Mouse (Mus musculus): ENCODE measurements at regions not wholly inside any gene's neighbourhood (a gene's known extent, or its start where the extent isn't known, plus 50 kb on each side); places are given as distances from the start of the nearest gene placed in this dataset.
A peak's percentile ranks its signal among the peaks of the same experiment; 100 is the strongest.

DNA sequence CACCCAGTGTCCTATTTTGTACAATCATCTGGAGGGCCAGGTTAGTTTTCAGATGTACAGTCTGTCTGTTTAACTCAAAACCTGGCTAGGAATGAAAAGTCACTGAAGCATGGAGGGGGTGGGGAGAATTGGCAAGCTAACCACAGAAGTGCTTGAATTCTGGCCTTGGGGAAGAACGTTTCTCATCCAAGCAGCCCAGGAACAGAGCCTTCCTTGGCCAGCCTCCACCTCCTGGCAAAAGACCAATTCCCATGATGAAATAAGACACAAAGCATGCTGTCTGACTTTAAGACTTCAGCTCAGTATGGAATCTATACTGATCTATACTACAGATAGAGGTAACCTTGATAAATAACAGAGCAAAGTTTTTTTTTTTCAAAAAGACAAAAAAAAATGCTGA is 80.3 kb upstream of the Zfp648 start:
- DNase-seq, result no peak

DNA sequence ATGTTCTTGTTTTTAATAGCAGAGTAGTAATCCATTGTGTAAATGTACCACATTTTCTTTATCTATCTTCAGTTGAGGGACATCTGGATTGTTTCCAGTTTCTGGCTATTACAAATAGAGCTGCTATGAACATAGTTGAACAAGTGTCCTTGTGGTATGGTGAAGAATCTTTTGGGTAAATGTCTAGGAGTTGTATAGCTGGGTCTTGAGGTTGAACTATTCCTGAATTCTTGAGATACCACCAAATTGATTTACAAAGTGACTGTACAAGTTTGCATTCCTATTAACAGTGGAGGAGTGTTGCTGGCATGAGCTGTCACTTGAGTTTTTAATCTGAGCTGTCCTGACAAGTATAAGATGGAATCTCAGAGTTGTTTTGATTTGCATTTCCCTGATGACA is 76.0 kb upstream of the Zfp648 start:
- no peak for DNase-seq

DNA sequence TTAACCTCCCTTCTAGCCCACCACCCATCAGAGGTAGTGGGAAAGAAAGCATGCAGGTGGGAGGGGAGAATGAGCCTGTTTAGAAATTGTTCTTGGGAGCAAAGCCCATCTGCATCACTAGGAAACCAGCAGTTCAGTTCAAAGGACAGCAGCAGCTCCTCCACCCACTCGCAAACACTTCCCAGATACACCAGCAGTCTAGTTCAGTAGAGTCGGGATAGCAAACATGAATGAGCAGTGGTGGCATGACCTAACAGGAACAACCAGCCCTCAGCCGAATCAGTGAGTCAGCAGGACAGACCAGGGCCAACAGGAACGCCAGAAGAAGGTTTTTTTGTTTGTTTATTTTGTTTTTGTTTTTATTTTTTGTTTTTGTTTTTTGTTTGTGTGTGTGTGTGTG is 74.5 kb upstream of the Zfp648 start:
- DNase-seq, result no peak

DNA sequence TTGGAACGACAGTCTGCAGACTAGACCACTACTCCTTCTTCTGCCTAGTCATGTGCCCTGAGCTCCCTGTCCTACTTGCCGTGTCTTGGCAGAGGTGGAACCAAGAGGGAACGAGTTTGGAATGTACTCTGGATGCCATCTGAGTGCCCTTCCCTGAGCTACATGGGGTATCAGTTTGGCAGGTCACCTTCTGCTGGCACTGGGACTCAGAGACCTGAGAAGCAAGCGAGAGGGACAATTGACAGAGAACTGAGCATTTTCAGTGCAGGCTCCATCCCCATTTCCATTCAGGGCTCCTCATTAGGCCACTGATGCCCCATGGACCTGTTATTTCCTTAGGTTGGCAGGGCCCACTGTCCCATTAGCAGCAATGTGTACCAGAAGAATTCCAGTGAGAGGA is 61.5 kb upstream of the Zfp648 start:
- no peak for DNase-seq

DNA sequence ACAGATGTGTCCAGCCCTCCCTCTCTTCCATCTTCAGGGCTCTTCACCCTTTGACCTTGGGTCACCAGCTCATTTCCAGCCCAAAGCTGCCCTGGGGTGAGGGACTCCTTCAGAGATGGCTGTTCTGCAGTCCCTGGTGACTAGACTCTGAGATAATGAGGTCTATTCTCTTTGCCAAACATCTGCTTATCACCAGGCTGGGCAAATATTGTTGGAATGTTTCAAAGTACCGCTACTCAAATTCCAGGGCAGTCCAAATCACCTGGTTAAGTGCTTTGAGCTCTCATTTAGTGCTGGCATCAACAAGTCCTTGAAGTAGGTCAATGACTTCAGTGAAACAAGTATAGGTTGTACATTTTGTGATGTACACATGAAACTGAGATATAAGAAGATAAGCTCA is 57.3 kb upstream of the Zfp648 start:
- no peak for DNase-seq

DNA sequence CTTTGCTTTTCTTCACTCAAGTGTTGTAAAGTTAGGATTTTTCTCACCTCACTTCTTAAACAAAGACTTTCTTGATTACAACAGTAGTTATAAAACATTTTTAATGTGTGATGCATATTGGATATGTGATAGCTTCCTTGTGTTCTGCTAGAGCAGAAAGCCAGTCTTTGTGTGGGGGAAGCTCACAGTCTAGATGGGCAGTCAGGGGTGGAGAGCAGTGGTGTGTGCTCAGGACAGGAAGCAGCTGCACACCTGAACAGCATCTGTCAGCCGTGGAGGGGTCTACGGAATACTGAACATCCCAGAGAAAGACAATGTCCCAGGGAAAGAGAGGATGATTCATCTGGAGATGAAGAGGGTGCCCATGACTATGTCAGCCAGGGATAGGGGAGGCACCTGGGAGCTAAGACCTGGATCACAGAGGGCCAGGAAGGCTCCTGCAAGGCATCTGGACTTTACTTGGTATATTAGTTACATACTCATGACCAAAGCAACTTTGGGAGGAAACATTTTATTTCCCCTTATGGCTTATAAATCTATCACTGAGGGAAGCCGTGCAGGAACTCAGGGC is 53.9 kb upstream of the Zfp648 start:
- no peak for DNase-seq

DNA sequence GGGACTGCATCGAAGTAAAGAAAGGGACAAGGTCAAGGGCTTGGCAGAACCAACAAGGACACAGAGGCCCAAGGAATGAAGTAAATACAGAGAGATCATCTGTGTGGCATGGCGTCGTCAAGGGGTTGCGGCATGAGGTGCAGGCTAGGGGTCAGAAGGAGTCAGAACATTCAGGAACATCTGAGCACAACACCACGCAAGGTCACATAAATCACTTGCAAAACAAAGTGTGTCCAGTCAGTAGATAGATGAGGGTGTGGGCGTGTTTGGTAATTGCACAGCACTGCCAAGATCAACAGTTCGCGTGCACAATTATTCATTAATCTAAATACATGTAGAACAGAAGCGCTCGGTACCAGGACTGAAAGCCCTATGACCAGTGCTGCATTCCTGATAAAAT is 52.0 kb upstream of the Zfp648 start:
- DNase-seq, result no peak

DNA sequence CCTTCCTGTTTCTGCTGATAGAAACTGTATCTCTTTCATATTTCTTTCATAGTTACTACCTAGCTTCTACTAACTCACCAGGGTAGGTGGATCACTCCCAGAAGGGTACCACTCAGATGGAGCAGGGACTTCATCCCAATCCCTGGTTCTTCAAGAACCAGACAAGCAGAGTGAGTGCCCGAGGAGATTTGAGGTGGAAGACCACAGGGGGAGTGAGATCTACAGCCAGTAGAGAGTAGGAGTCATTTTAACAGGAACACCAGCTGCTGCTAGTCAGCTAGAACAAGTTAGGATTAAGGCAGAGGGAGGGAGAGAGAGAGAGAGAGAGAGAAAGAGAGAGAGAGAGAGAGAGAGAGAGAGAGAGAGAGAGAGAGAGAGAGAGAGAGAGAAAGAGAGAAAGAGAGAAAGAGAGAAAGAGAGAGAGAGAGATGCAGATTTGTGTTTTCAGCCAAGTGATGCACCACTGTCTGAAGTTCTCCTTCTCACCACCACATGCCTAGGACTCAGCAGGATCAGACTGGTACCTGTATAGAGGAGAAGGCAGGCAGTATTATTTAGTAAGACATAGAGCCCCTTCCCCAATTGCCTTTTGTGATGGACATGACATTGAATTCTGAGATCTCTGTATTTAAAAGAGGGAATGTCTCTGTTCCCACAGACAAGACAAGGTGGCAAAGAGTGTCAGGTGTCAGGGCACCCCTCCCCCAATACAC is 51.4 kb upstream of the Zfp648 start:
- no peak for DNase-seq

DNA sequence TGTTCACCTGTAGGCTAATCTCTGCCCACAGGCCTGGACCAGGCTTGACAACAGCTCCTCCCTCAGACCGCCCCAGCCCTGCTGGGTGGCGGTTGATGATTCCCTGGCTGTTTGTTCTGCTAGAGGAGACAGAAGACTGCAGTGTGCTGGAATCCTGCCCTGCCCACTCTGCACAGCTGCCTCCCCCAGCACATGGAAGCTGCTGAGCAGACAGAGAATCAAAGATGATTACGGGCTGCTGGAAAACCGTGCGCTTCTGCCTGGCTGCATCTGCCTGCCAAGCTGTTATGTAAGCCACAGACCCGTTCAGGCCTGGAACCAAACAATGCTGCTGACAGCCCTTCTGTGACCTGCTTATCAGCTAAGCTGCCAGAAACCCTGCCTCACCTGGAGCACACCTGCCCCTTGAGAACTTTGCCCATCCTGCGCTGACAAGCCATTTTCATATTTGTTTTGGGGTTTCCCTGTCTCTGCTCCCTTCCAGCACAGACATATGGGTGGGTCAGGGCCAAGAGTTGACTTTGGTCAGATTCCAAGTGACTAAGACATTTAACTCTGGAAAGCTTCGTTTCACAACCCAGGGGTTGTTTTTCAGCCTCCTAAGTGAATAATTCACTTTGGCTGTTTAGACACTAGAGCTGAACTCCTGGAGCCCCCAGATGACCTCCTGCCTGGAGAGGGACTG is 50.7 kb upstream of the Zfp648 start:
- peak; percentile 83 for DNase-seq
